Mouse (Mus musculus): ENCODE data around the gene Tdrd9. TPM values are rescaled to one million over a fixed set of nuclear protein-coding genes. Genes with fewer than 3 reads are reported as not detected.

Gene Tdrd9
- total and polyA plus RNA-seq, 3 experiments: 0.09 to 0.10 TPM; not detected in 1

- TF ChIP-seq POLR2A (IDR thresholded peaks at IDR 0.05; ENCODE audit: insufficient read depth, low read depth, low read length) (no peak), CTCF (IDR thresholded peaks at IDR 0.05) (no peak), EP300 (IDR thresholded peaks at IDR 0.05; ENCODE audit: insufficient read depth, low read depth, low read length) (no peak)
- Histone ChIP-seq H3K9ac (ENCODE audit: low read depth, low read length) (no peak overlapping the region), H3K4me1 (ENCODE audit: control insufficient read depth, insufficient read depth, low read length) (no peaks in the 10 kb centered on the region), H3K36me3 (ENCODE audit: control insufficient read depth, insufficient read depth, low read length) (no peaks in the 10 kb centered on the region), H3K27ac (no peak overlapping the region), H3K27me3 (ENCODE audit: control insufficient read depth, insufficient read depth, low read length) (no peaks in the 10 kb centered on the region), H3K79me2 (replicated peaks; ENCODE audit: control insufficient read depth, insufficient read depth, low read length) (no peaks in the 10 kb centered on the region), H3K4me3 (no peak overlapping the region)
- intact Hi-C loops (cut with DNase I): no loop called here
- no peak for DNase-seq
- WGBS: 58% methylated on average over 8 of the region's 8 CpGs
Observed at GRCm38 (mm10) chr12:112079911-112080310, 108.6 kb downstream of the Tdrd9 start.

GRCm38 (mm10) chr12:112080911-112081310 lies 109.6 kb downstream of the Tdrd9 start:
- TF ChIP-seq POLR2A (IDR thresholded peaks at IDR 0.05; ENCODE audit: insufficient read depth, low read depth, low read length) (no peak), EP300 (IDR thresholded peaks at IDR 0.05; ENCODE audit: insufficient read depth, low read depth, low read length) (no peak), CTCF (IDR thresholded peaks at IDR 0.05) (no peak)
- Histone ChIP-seq H3K36me3 (ENCODE audit: control insufficient read depth, insufficient read depth, low read length) (no peaks in the 10 kb centered on the region), H3K27me3 (ENCODE audit: control insufficient read depth, insufficient read depth, low read length) (no peaks in the 10 kb centered on the region), H3K27ac (no peak overlapping the region), H3K79me2 (replicated peaks; ENCODE audit: control insufficient read depth, insufficient read depth, low read length) (no peaks in the 10 kb centered on the region), H3K4me1 (ENCODE audit: control insufficient read depth, insufficient read depth, low read length) (no peaks in the 10 kb centered on the region), H3K9ac (ENCODE audit: low read depth, low read length) (no peak overlapping the region), H3K4me3 (no peak overlapping the region)
- 89% methylated on average over 4 of the region's 4 CpGs for WGBS
- intact Hi-C loops (cut with DNase I): no loop called here
- no peak for DNase-seq

- Histone ChIP-seq H3K79me2 (replicated peaks; ENCODE audit: control insufficient read depth, insufficient read depth, low read length) (no peaks in the 10 kb centered on the region), H3K4me1 (ENCODE audit: control insufficient read depth, insufficient read depth, low read length) (no peaks in the 10 kb centered on the region)
- DNase-seq: no peak
Observed at GRCm38 (mm10) chr12:112082241-112082640, 110.9 kb downstream of the Tdrd9 start.

GRCm38 (mm10) chr12:112086250-112086649 lies 114.9 kb downstream of the Tdrd9 start:
- no peak for DNase-seq

More at GRCm38 (mm10) chr12:112082241-112082640, 110.9 kb downstream of the Tdrd9 start:
- Histone ChIP-seq H3K27ac (no peak overlapping the region), H3K9ac (ENCODE audit: low read depth, low read length) (no peak overlapping the region), H3K36me3 (ENCODE audit: control insufficient read depth, insufficient read depth, low read length) (no peaks in the 10 kb centered on the region), H3K27me3 (ENCODE audit: control insufficient read depth, insufficient read depth, low read length) (no peaks in the 10 kb centered on the region), H3K4me3 (no peak overlapping the region)
- TF ChIP-seq EP300 (IDR thresholded peaks at IDR 0.05; ENCODE audit: insufficient read depth, low read depth, low read length): no peak
- no peak for TF ChIP-seq POLR2A (IDR thresholded peaks at IDR 0.05; ENCODE audit: insufficient read depth, low read depth, low read length)
- no peak for TF ChIP-seq CTCF (IDR thresholded peaks at IDR 0.05)
- intact Hi-C loops (cut with DNase I): no loop called here
- WGBS: 32% methylated on average over 1 of the region's 1 CpGs

GRCm38 (mm10) chr12:112086726-112087125 lies 115.4 kb downstream of the Tdrd9 start:
- Histone ChIP-seq H3K4me3 (no peak overlapping the region), H3K4me1 (ENCODE audit: control insufficient read depth, insufficient read depth, low read length) (no peaks in the 10 kb centered on the region; the same call in 1 of the 2 replicates), H3K9ac (ENCODE audit: low read depth, low read length) (no peak overlapping the region), H3K27me3 (ENCODE audit: control insufficient read depth, insufficient read depth, low read length) (no peaks in the 10 kb centered on the region), H3K79me2 (replicated peaks; ENCODE audit: control insufficient read depth, insufficient read depth, low read length) (no peaks in the 10 kb centered on the region), H3K27ac (no peak overlapping the region), H3K36me3 (ENCODE audit: control insufficient read depth, insufficient read depth, low read length) (no peaks in the 10 kb centered on the region)
- WGBS: 50% methylated on average over 6 of the region's 6 CpGs
- intact Hi-C loops (cut with DNase I): no loop called here
- no peak for TF ChIP-seq CTCF (IDR thresholded peaks at IDR 0.05)
- TF ChIP-seq POLR2A (IDR thresholded peaks at IDR 0.05; ENCODE audit: insufficient read depth, low read depth, low read length): no peak
- TF ChIP-seq EP300 (IDR thresholded peaks at IDR 0.05; ENCODE audit: insufficient read depth, low read depth, low read length): no peak
- no peak for DNase-seq

More at GRCm38 (mm10) chr12:112086250-112086649, 114.9 kb downstream of the Tdrd9 start:
- H3K36me3 ChIP-seq (ENCODE audit: control insufficient read depth, insufficient read depth, low read length): no peaks in the 10 kb centered on the region
- H3K4me1 ChIP-seq (ENCODE audit: control insufficient read depth, insufficient read depth, low read length): no peaks in the 10 kb centered on the region; the same call in 1 of the 2 replicates
- no peak overlapping the region for H3K27ac ChIP-seq
- intact Hi-C loops (cut with DNase I): no loop called here
- no peak overlapping the region for H3K4me3 ChIP-seq
- no peak overlapping the region for H3K9ac ChIP-seq (ENCODE audit: low read depth, low read length)
- H3K27me3 ChIP-seq (ENCODE audit: control insufficient read depth, insufficient read depth, low read length): no peaks in the 10 kb centered on the region
- WGBS: 84% methylated on average over 3 of the region's 3 CpGs
- H3K79me2 ChIP-seq (replicated peaks; ENCODE audit: control insufficient read depth, insufficient read depth, low read length): no peaks in the 10 kb centered on the region
- TF ChIP-seq EP300 (IDR thresholded peaks at IDR 0.05; ENCODE audit: insufficient read depth, low read depth, low read length) (no peak), POLR2A (IDR thresholded peaks at IDR 0.05; ENCODE audit: insufficient read depth, low read depth, low read length) (no peak), CTCF (IDR thresholded peaks at IDR 0.05) (no peak)

GRCm38 (mm10) chr12:112088609-112089324 lies 117.4 kb downstream of the Tdrd9 start:
- intact Hi-C loops (cut with DNase I): no loop called here
- no peaks in the 10 kb centered on the region; the same call in 1 of the 2 replicates for H3K4me1 ChIP-seq (ENCODE audit: control insufficient read depth, insufficient read depth, low read length)
- no peak overlapping the region for H3K4me3 ChIP-seq
- no peak for TF ChIP-seq EP300 (IDR thresholded peaks at IDR 0.05; ENCODE audit: insufficient read depth, low read depth, low read length)
- no peak for TF ChIP-seq CTCF (IDR thresholded peaks at IDR 0.05)
- TF ChIP-seq POLR2A (IDR thresholded peaks at IDR 0.05; ENCODE audit: insufficient read depth, low read depth, low read length): no peak
- no peak for DNase-seq
- H3K9ac ChIP-seq (ENCODE audit: low read depth, low read length): no peak overlapping the region
- no peak overlapping the region for H3K27ac ChIP-seq
- H3K79me2 ChIP-seq (replicated peaks; ENCODE audit: control insufficient read depth, insufficient read depth, low read length): no peaks in the 10 kb centered on the region
- no peaks in the 10 kb centered on the region for H3K36me3 ChIP-seq (ENCODE audit: control insufficient read depth, insufficient read depth, low read length)
- 61% methylated on average over 12 of the region's 12 CpGs for WGBS
- H3K27me3 ChIP-seq (ENCODE audit: control insufficient read depth, insufficient read depth, low read length): no peaks in the 10 kb centered on the region
